Mouse (Mus musculus): Measurements from ENCODE around the gene Fam117a.

DNA sequence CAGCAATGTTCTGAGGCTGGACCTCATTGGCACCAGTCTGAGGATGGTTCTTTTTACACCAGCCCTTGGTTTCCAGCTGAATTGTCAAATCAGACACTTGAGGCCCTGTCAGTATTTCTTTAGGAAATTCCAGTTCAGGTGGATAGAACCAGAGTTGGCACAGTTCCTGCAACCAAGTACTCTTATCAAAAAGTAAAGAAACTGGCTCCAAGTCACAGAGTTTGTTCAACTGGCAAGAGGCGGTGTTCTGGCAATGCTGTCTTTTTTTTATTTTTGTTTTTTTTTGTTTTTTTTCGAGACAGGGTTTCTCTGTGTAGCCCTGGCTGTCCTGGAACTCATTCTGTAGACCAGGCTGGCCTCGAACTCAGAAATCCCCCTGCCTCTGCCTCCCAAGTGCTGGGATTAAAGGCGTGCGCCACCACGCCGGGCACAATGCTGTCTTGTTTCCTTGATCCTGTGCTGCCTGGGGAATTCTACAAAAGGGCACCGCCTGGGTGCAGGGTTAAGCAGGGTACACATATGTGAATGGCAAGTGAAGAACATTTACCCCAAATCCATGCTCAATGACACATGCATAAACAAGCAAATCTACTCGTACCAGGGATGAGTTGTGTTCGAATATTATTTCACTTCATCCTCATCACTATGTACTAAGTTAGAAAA is 72.8 kb downstream of the Fam117a start:
- TF ChIP-seq CTCF (IDR thresholded peaks at IDR 0.05; ENCODE audit: low read depth) = no peak
- no peak for TF ChIP-seq EP300 (optimal IDR thresholded peaks at IDR 0.05)
